14 mouse cellular contexts compared by ENCODE assay signal in genomic region chr4:137189801-137190200, GRCm38 (mm10).
"Had no signal": no experiment of that assay in that cellular context is flagged by ENCODE, and none has a peak within 500 bp of the region (broad histone marks: within the 10 kb centered on the region; RNA-seq: fewer than 3 reads in every experiment).

No protein-coding gene starts in this region.

- H3K4me2 ChIP-seq: limb, embryonic 15.5 days; liver, embryonic 12.5 days; lung, embryonic 14.5 days; neural tube, embryonic 15.5 days; stomach, embryonic 15.5 days had no signal

- H3K27ac ChIP-seq: limb, embryonic 15.5 days; liver, embryonic 12.5 days; midbrain, embryonic 10.5 days; neural tube, embryonic 15.5 days; stomach, embryonic 15.5 days had no signal

- DNase-seq: kidney, adult 8-10 months; layer of hippocampus, adult 9-11 months; layer of hippocampus, postnatal 36 days; left cerebral cortex, postnatal 4 days; lung, embryonic 14.5 days; lung, postnatal 10 days; lung, postnatal 4 days; midbrain, embryonic 14.5 days had no signal

- H3K9ac ChIP-seq: limb, embryonic 15.5 days; liver, embryonic 12.5 days; lung, embryonic 14.5 days; neural tube, embryonic 15.5 days; stomach, embryonic 15.5 days had no signal

- H3K27me3 ChIP-seq: limb, embryonic 15.5 days; neural tube, embryonic 15.5 days; stomach, embryonic 15.5 days had no signal

- H3K4me3 ChIP-seq: limb, embryonic 15.5 days; liver, embryonic 12.5 days; midbrain, embryonic 10.5 days; myocyte; neural tube, embryonic 15.5 days; stomach, embryonic 15.5 days had no signal

- H3K4me1 ChIP-seq: liver, embryonic 12.5 days; stomach, embryonic 15.5 days had no signal

- H3K36me3 ChIP-seq: limb, embryonic 15.5 days; liver, embryonic 12.5 days; midbrain, embryonic 10.5 days; neural tube, embryonic 15.5 days; stomach, embryonic 15.5 days had no signal

- H3K9me3 ChIP-seq: limb, embryonic 15.5 days; liver, embryonic 12.5 days; midbrain, embryonic 10.5 days; neural tube, embryonic 15.5 days; stomach, embryonic 15.5 days had no signal

- ATAC-seq: liver, embryonic 12.5 days had no signal
